Mouse (Mus musculus): Measurements from ENCODE around the gene Rabgap1l. TPM values are rescaled to one million over a fixed set of nuclear protein-coding genes. Genes with fewer than 3 reads are reported as not detected.

The Rabgap1l gene
- polyA plus RNA-seq, 1 experiment from 2014 or later: 53.5 TPM

- no peaks in the 10 kb centered on the region for H3K9me3 ChIP-seq (replicated peaks; ENCODE audit: control insufficient read depth, low read length)
- H3K27ac ChIP-seq (ENCODE audit: low read depth, low read length): peak overlapping the region; percentile 29; the same call in 1 of the 2 replicates
- H3K4me2 ChIP-seq: peak overlapping the region; percentile 14; the same call in 1 of the 2 replicates
- no peak overlapping the region for H3K9ac ChIP-seq (ENCODE audit: low read depth, low read length)
- H3K36me3 ChIP-seq (ENCODE audit: control insufficient read depth, insufficient read depth, low read length): no peaks in the 10 kb centered on the region
- H3K27me3 ChIP-seq (ENCODE audit: control insufficient read depth, insufficient read depth, low read length): no peaks in the 10 kb centered on the region
- peaks cover 9% of the 10 kb centered on the region for H3K4me1 ChIP-seq (ENCODE audit: control insufficient read depth, insufficient read depth, low read length)
- no peak overlapping the region for H3K4me3 ChIP-seq (ENCODE audit: low read depth, low read length)
- ATAC-seq (replicated peaks; ENCODE audit: insufficient number of reproducible peaks, low FRiP score, low TSS enrichment): 0 out of 2 replicates have a peak, but pooled peaks have one; percentile 46
- 66% methylated on average over 2 of the region's 2 CpGs for WGBS (ENCODE audit: insufficient replicate concordance)
Measured at GRCm38 (mm10) chr1:160534571-160535335, 258.3 kb downstream of the Rabgap1l start.

- Histone ChIP-seq H3K9ac (ENCODE audit: low read depth, low read length) (no peak overlapping the region), H3K27ac (ENCODE audit: low read depth, low read length) (no peak overlapping the region)
Measured at GRCm38 (mm10) chr1:160533209-160533820, 259.7 kb downstream of the Rabgap1l start.

GRCm38 (mm10) chr1:160531402-160531801 lies 261.6 kb downstream of the Rabgap1l start:
- Histone ChIP-seq H3K36me3 (ENCODE audit: control insufficient read depth, insufficient read depth, low read length) (no peaks in the 10 kb centered on the region), H3K9ac (ENCODE audit: low read depth, low read length) (no peak overlapping the region), H3K4me1 (ENCODE audit: control insufficient read depth, insufficient read depth, low read length) (peaks cover 9% of the 10 kb centered on the region), H3K27me3 (ENCODE audit: control insufficient read depth, insufficient read depth, low read length) (no peaks in the 10 kb centered on the region), H3K4me3 (ENCODE audit: low read depth, low read length) (no peak overlapping the region), H3K27ac (ENCODE audit: low read depth, low read length) (no peak overlapping the region), H3K9me3 (replicated peaks; ENCODE audit: control insufficient read depth, low read length) (no peaks in the 10 kb centered on the region), H3K4me2 (no peak overlapping the region)
- 26% methylated on average over 5 of the region's 5 CpGs for WGBS (ENCODE audit: insufficient replicate concordance)
- peak; percentile 72; the same call in 1 of the 2 replicates for ATAC-seq (replicated peaks; ENCODE audit: insufficient number of reproducible peaks, low FRiP score, low TSS enrichment)

More at GRCm38 (mm10) chr1:160533209-160533820, 259.7 kb downstream of the Rabgap1l start:
- no peak overlapping the region for H3K4me3 ChIP-seq (ENCODE audit: low read depth, low read length)
- no peak for ATAC-seq (replicated peaks; ENCODE audit: insufficient number of reproducible peaks, low FRiP score, low TSS enrichment)
- no peaks in the 10 kb centered on the region for H3K27me3 ChIP-seq (ENCODE audit: control insufficient read depth, insufficient read depth, low read length)
- no peak overlapping the region for H3K4me2 ChIP-seq
- no peaks in the 10 kb centered on the region for H3K9me3 ChIP-seq (replicated peaks; ENCODE audit: control insufficient read depth, low read length)
- WGBS (ENCODE audit: insufficient replicate concordance): 55% methylated on average over 6 of the region's 6 CpGs
- peaks cover 9% of the 10 kb centered on the region for H3K4me1 ChIP-seq (ENCODE audit: control insufficient read depth, insufficient read depth, low read length)
- H3K36me3 ChIP-seq (ENCODE audit: control insufficient read depth, insufficient read depth, low read length): no peaks in the 10 kb centered on the region

- WGBS (ENCODE audit: insufficient replicate concordance): 49% methylated on average over 3 of the region's 3 CpGs
- no peak overlapping the region for H3K9ac ChIP-seq (ENCODE audit: low read depth, low read length)
- H3K4me2 ChIP-seq: no peak overlapping the region
- no peaks in the 10 kb centered on the region for H3K36me3 ChIP-seq (ENCODE audit: control insufficient read depth, insufficient read depth, low read length)
- no peaks in the 10 kb centered on the region for H3K27me3 ChIP-seq (ENCODE audit: control insufficient read depth, insufficient read depth, low read length)
- H3K4me1 ChIP-seq (ENCODE audit: control insufficient read depth, insufficient read depth, low read length): peaks cover 5% of the 10 kb centered on the region; the same call in 1 of the 2 replicates
- ATAC-seq (replicated peaks; ENCODE audit: insufficient number of reproducible peaks, low FRiP score, low TSS enrichment): no peak
- no peak overlapping the region for H3K4me3 ChIP-seq (ENCODE audit: low read depth, low read length)
- no peak overlapping the region for H3K27ac ChIP-seq (ENCODE audit: low read depth, low read length)
- no peaks in the 10 kb centered on the region for H3K9me3 ChIP-seq (replicated peaks; ENCODE audit: control insufficient read depth, low read length)
Measured at GRCm38 (mm10) chr1:160521918-160522317, 271.1 kb downstream of the Rabgap1l start.

GRCm38 (mm10) chr1:160520665-160521064 lies 272.3 kb downstream of the Rabgap1l start:
- ATAC-seq (replicated peaks; ENCODE audit: insufficient number of reproducible peaks, low FRiP score, low TSS enrichment): peak; percentile 57; the same call in 1 of the 2 replicates
- peaks cover 5% of the 10 kb centered on the region; the same call in 1 of the 2 replicates for H3K4me1 ChIP-seq (ENCODE audit: control insufficient read depth, insufficient read depth, low read length)
- H3K27me3 ChIP-seq (ENCODE audit: control insufficient read depth, insufficient read depth, low read length): no peaks in the 10 kb centered on the region
- peak overlapping the region; percentile 57 for H3K27ac ChIP-seq (ENCODE audit: low read depth, low read length)
- H3K36me3 ChIP-seq (ENCODE audit: control insufficient read depth, insufficient read depth, low read length): no peaks in the 10 kb centered on the region
- no peaks in the 10 kb centered on the region for H3K9me3 ChIP-seq (replicated peaks; ENCODE audit: control insufficient read depth, low read length)
- no peak overlapping the region for H3K4me3 ChIP-seq (ENCODE audit: low read depth, low read length)
- H3K4me2 ChIP-seq: no peak overlapping the region
- WGBS (ENCODE audit: insufficient replicate concordance): 45% methylated on average over 3 of the region's 3 CpGs
- H3K9ac ChIP-seq (ENCODE audit: low read depth, low read length): no peak overlapping the region

GRCm38 (mm10) chr1:160519896-160520465 lies 273.0 kb downstream of the Rabgap1l start:
- no peak overlapping the region for H3K4me3 ChIP-seq (ENCODE audit: low read depth, low read length)
- no peaks in the 10 kb centered on the region for H3K9me3 ChIP-seq (replicated peaks; ENCODE audit: control insufficient read depth, low read length)
- H3K4me2 ChIP-seq: no peak overlapping the region
- 84% methylated on average over 1 of the region's 1 CpGs for WGBS (ENCODE audit: insufficient replicate concordance)
- H3K27me3 ChIP-seq (ENCODE audit: control insufficient read depth, insufficient read depth, low read length): no peaks in the 10 kb centered on the region
- H3K36me3 ChIP-seq (ENCODE audit: control insufficient read depth, insufficient read depth, low read length): no peaks in the 10 kb centered on the region
- no peak overlapping the region for H3K9ac ChIP-seq (ENCODE audit: low read depth, low read length)
- H3K4me1 ChIP-seq (ENCODE audit: control insufficient read depth, insufficient read depth, low read length): peaks cover 5% of the 10 kb centered on the region; the same call in 1 of the 2 replicates
- ATAC-seq (replicated peaks; ENCODE audit: insufficient number of reproducible peaks, low FRiP score, low TSS enrichment): no peak
- no peak overlapping the region for H3K27ac ChIP-seq (ENCODE audit: low read depth, low read length)

GRCm38 (mm10) chr1:160518552-160518951 lies 274.5 kb downstream of the Rabgap1l start:
- Histone ChIP-seq H3K4me1 (ENCODE audit: control insufficient read depth, insufficient read depth, low read length) (peaks cover 5% of the 10 kb centered on the region; the same call in 1 of the 2 replicates), H3K9ac (ENCODE audit: low read depth, low read length) (no peak overlapping the region), H3K27ac (ENCODE audit: low read depth, low read length) (no peak overlapping the region), H3K4me3 (ENCODE audit: low read depth, low read length) (no peak overlapping the region), H3K4me2 (no peak overlapping the region), H3K27me3 (ENCODE audit: control insufficient read depth, insufficient read depth, low read length) (no peaks in the 10 kb centered on the region), H3K9me3 (replicated peaks; ENCODE audit: control insufficient read depth, low read length) (no peaks in the 10 kb centered on the region), H3K36me3 (ENCODE audit: control insufficient read depth, insufficient read depth, low read length) (no peaks in the 10 kb centered on the region)
- WGBS (ENCODE audit: insufficient replicate concordance): 63% methylated on average over 4 of the region's 4 CpGs
- no peak; the same call in 1 of the 2 replicates for ATAC-seq (replicated peaks; ENCODE audit: insufficient number of reproducible peaks, low FRiP score, low TSS enrichment)

GRCm38 (mm10) chr1:160507766-160508165 lies 285.2 kb downstream of the Rabgap1l start:
- no peaks in the 10 kb centered on the region for H3K4me1 ChIP-seq (ENCODE audit: control insufficient read depth, insufficient read depth, low read length)
- ATAC-seq (replicated peaks; ENCODE audit: insufficient number of reproducible peaks, low FRiP score, low TSS enrichment): no peak
- no peak overlapping the region for H3K9ac ChIP-seq (ENCODE audit: low read depth, low read length)
- H3K36me3 ChIP-seq (ENCODE audit: control insufficient read depth, insufficient read depth, low read length): no peaks in the 10 kb centered on the region
- H3K4me3 ChIP-seq (ENCODE audit: low read depth, low read length): no peak overlapping the region
- no peak overlapping the region for H3K4me2 ChIP-seq
- no peaks in the 10 kb centered on the region for H3K9me3 ChIP-seq (replicated peaks; ENCODE audit: control insufficient read depth, low read length)
- no peaks in the 10 kb centered on the region for H3K27me3 ChIP-seq (ENCODE audit: control insufficient read depth, insufficient read depth, low read length)
- no peak overlapping the region for H3K27ac ChIP-seq (ENCODE audit: low read depth, low read length)
